Mouse (Mus musculus) megakaryocyte, embryonic 14.5 days (primary cell): ENCODE results near the gene Cntd1.

Source experiments
- FLI1 ChIP-seq: IDR thresholded peaks from 2 replicates; pipeline ENCODE4 v1.6.1; 2012; ENCODE audit warnings: low read length, inconsistent platforms, mixed read lengths
- GATA1 ChIP-seq: IDR thresholded peaks from 3 replicates; pipeline ENCODE4 v1.6.1; 2012; ENCODE audit warnings: mixed read lengths, low read length, inconsistent platforms, borderline replicate concordance

- TF ChIP-seq GATA1 (no peak), FLI1 (no peak)
Measured at GRCm38 (mm10) chr11:101263138-101263988, 15.4 kb upstream of the Cntd1 start.
